Mouse (Mus musculus) embryonic facial prominence, embryonic 13.5 days (tissue): ENCODE results near the gene Dbp. TPM values are rescaled to one million over a fixed set of nuclear protein-coding genes. Genes with fewer than 3 reads are reported as not detected.
"Not testable (repeated sequence)": the region's sequence is repeated elsewhere in the genome, so short reads cannot be mapped to it uniquely, and the experiment has no call there.

Source experiments
- ATAC-seq: fragments of 200-750 bp; cut with Nextera tagmentation; 2 replicates; pipeline ENCODE4 v1.8.0; 2017; ENCODE audit warnings: low read depth; ENCODE audit not compliant: insufficient number of reproducible peaks, insufficient read depth, low FRiP score, low TSS enrichment
- H3K27ac ChIP-seq: fragments of 300-500 bp; sonication (generic); 2 replicates; pipeline ENCODE4 v1.5.1; 2015; ENCODE audit warnings: moderate library complexity, mild to moderate bottlenecking, inconsistent platforms
- H3K27me3 ChIP-seq: fragments of 300-500 bp; sonication (generic); 2 replicates; pipeline ENCODE4 v1.6.1; 2015; ENCODE audit warnings: mild to moderate bottlenecking, inconsistent platforms
- H3K36me3 ChIP-seq: fragments of 300-500 bp; sonication (generic); 2 replicates; pipeline ENCODE4 v1.6.1; 2015; ENCODE audit warnings: mild to moderate bottlenecking, inconsistent platforms
- H3K4me1 ChIP-seq: fragments of 300-500 bp; sonication (generic); 2 replicates; pipeline ENCODE4 v1.6.1; 2015; ENCODE audit warnings: inconsistent platforms
- H3K4me2 ChIP-seq: fragments of 300-500 bp; sonication (generic); 2 replicates; pipeline ENCODE4 v1.6.1; 2015; ENCODE audit warnings: moderate library complexity, mild to moderate bottlenecking, inconsistent platforms
- H3K4me3 ChIP-seq: fragments of 300-500 bp; sonication (generic); 2 replicates; pipeline ENCODE4 v1.5.1; 2015; ENCODE audit warnings: mild to moderate bottlenecking, inconsistent platforms
- H3K9ac ChIP-seq: fragments of 300-500 bp; sonication (generic); 2 replicates; pipeline ENCODE4 v1.6.1; 2015; ENCODE audit warnings: mild to moderate bottlenecking, inconsistent platforms
- H3K9me3 ChIP-seq: fragments of 300-500 bp; sonication (generic); 2 replicates; pipeline ENCODE4 v1.6.1; 2016; ENCODE audit warnings: inconsistent platforms
- WGBS: fragments of 180-500 bp; shearing (Covaris S2); methylation state at CpG from one replicate; pipeline ENCODE4 v1.1.7; 2015; ENCODE audit warnings: mixed read lengths; 5-methylcytosine and 5-hydroxymethylcytosine counted together
- polyA plus RNA-seq: library from polyadenylated mRNA; unstranded; fragments of >200 nt; fragmentation: Nextera tagmentation; extraction: Ambion mirVana; gene quantifications from 2 replicates; pipeline ENCODE4 v1.2.1, GENCODE M21; 2015

The Dbp gene
- polyA plus RNA-seq, result 7.8 and 10.2 TPM in 2 replicates

- ATAC-seq, result peak; percentile 87
- peaks cover 10% of the 10 kb centered on the region for H3K36me3 ChIP-seq
- H3K27ac ChIP-seq, result peak within 1 kb of the TSS; percentile 90
- peaks cover 74% of the 10 kb centered on the region for H3K4me1 ChIP-seq
- peak within 1 kb of the TSS; percentile 97 for H3K4me2 ChIP-seq
- H3K9me3 ChIP-seq, result no peaks in the 10 kb centered on the region
- WGBS, result under 1% methylated on average over 36 of the region's 36 CpGs
- H3K9ac ChIP-seq, result peak within 1 kb of the TSS; percentile 91
- H3K4me3 ChIP-seq, result peak within 1 kb of the TSS; percentile 71
- peaks cover 8% of the 10 kb centered on the region for H3K27me3 ChIP-seq
Measured at GRCm38 (mm10) chr7:45704730-45705442, at the start of gene Dbp. TSS of gene Dbp (plus strand) at chr7:45705088.

- WGBS, result 81% methylated on average over 11 of the region's 11 CpGs
- no peaks in the 10 kb centered on the region for H3K9me3 ChIP-seq
- H3K36me3 ChIP-seq, result no peaks in the 10 kb centered on the region
- no peak overlapping the region for H3K4me2 ChIP-seq
- no peak overlapping the region for H3K27ac ChIP-seq
- no peak overlapping the region for H3K9ac ChIP-seq
- ATAC-seq, result no peak
- no peak overlapping the region for H3K4me3 ChIP-seq
- peaks cover 23% of the 10 kb centered on the region for H3K4me1 ChIP-seq
- H3K27me3 ChIP-seq, result no peaks in the 10 kb centered on the region
Measured at GRCm38 (mm10) chr7:45660746-45661478, 44.0 kb upstream of the Dbp start.

- not testable (repeated sequence) for H3K9me3 ChIP-seq, H3K9ac ChIP-seq, ATAC-seq, H3K4me3 ChIP-seq, H3K4me2 ChIP-seq, H3K36me3 ChIP-seq, H3K27me3 ChIP-seq, H3K27ac ChIP-seq
- 91% methylated on average over 6 of the region's 6 CpGs for WGBS
- peaks cover 19% of the 10 kb centered on the region for H3K4me1 ChIP-seq
Measured at GRCm38 (mm10) chr7:45661702-45662101, 43.2 kb upstream of the Dbp start.

GRCm38 (mm10) chr7:45665303-45666138, 39.4 kb upstream of the Dbp start:
- H3K4me2 ChIP-seq, result peak overlapping the region; percentile 16; the same call in 1 of the 2 replicates
- no peaks in the 10 kb centered on the region for H3K36me3 ChIP-seq
- H3K27me3 ChIP-seq, result no peaks in the 10 kb centered on the region
- H3K4me1 ChIP-seq, result peaks cover 19% of the 10 kb centered on the region
- no peak overlapping the region for H3K27ac ChIP-seq
- no peak overlapping the region for H3K4me3 ChIP-seq
- WGBS, result 34% methylated on average over 13 of the region's 13 CpGs
- ATAC-seq, result no peak
- H3K9me3 ChIP-seq, result peaks cover 3% of the 10 kb centered on the region; the same call in 1 of the 2 replicates
- H3K9ac ChIP-seq, result 0 out of 2 replicates have a peak overlapping the region, but pooled peaks have one; percentile 16

GRCm38 (mm10) chr7:45666161-45666560, 38.7 kb upstream of the Dbp start, which contains the start of gene Fut2:
TSS of gene Fut2 (minus strand) at chr7:45666394.
- Histone ChIP-seq H3K36me3 (no peaks in the 10 kb centered on the region), H3K9me3 (peaks cover 3% of the 10 kb centered on the region; the same call in 1 of the 2 replicates), H3K4me2 (peak within 1 kb of the TSS; percentile 16; the same call in 1 of the 2 replicates), H3K4me3 (no peak within 1 kb of the TSS), H3K27me3 (no peaks in the 10 kb centered on the region), H3K4me1 (peaks cover 19% of the 10 kb centered on the region), H3K27ac (no peak within 1 kb of the TSS), H3K9ac (0 out of 2 replicates have a peak within 1 kb of the TSS, but pooled peaks have one; percentile 16)
- ATAC-seq, result no peak
- 74% methylated on average over 7 of the region's 7 CpGs for WGBS

- peaks cover 3% of the 10 kb centered on the region; the same call in 1 of the 2 replicates for H3K9me3 ChIP-seq
- no peak for ATAC-seq
- H3K4me2 ChIP-seq, result no peak overlapping the region
- H3K9ac ChIP-seq, result no peak overlapping the region
- H3K4me3 ChIP-seq, result no peak overlapping the region
- WGBS, result 75% methylated on average over 14 of the region's 14 CpGs
- H3K36me3 ChIP-seq, result no peaks in the 10 kb centered on the region
- H3K27me3 ChIP-seq, result no peaks in the 10 kb centered on the region
- H3K4me1 ChIP-seq, result peaks cover 19% of the 10 kb centered on the region
- no peak overlapping the region for H3K27ac ChIP-seq
Measured at GRCm38 (mm10) chr7:45667761-45668160, 37.1 kb upstream of the Dbp start.

GRCm38 (mm10) chr7:45668921-45669320, 36.0 kb upstream of the Dbp start:
- peaks cover 3% of the 10 kb centered on the region; the same call in 1 of the 2 replicates for H3K9me3 ChIP-seq
- 98% methylated on average over 9 of the region's 9 CpGs for WGBS
- ATAC-seq, result no peak
- no peak overlapping the region for H3K4me2 ChIP-seq
- no peak overlapping the region for H3K9ac ChIP-seq
- no peak overlapping the region for H3K4me3 ChIP-seq
- H3K27me3 ChIP-seq, result no peaks in the 10 kb centered on the region
- peaks cover 18% of the 10 kb centered on the region for H3K4me1 ChIP-seq
- no peaks in the 10 kb centered on the region for H3K36me3 ChIP-seq
- no peak overlapping the region for H3K27ac ChIP-seq

GRCm38 (mm10) chr7:45677627-45678295, 27.1 kb upstream of the Dbp start:
- Histone ChIP-seq H3K9me3 (no peaks in the 10 kb centered on the region), H3K9ac (no peak overlapping the region), H3K4me2 (no peak overlapping the region), H3K4me1 (peaks cover 8% of the 10 kb centered on the region), H3K27me3 (no peaks in the 10 kb centered on the region), H3K27ac (no peak overlapping the region), H3K4me3 (no peak overlapping the region), H3K36me3 (no peaks in the 10 kb centered on the region)
- WGBS, result 80% methylated on average over 7 of the region's 7 CpGs
- ATAC-seq, result no peak

- 93% methylated on average over 14 of the region's 14 CpGs for WGBS
Measured at GRCm38 (mm10) chr7:45678513-45678912, 26.4 kb upstream of the Dbp start.

GRCm38 (mm10) chr7:45679966-45680621, 24.8 kb upstream of the Dbp start:
- Histone ChIP-seq H3K36me3 (no peaks in the 10 kb centered on the region), H3K4me2 (no peak overlapping the region), H3K4me3 (no peak overlapping the region), H3K27me3 (no peaks in the 10 kb centered on the region), H3K9ac (no peak overlapping the region), H3K27ac (no peak overlapping the region), H3K9me3 (no peaks in the 10 kb centered on the region), H3K4me1 (peaks cover 30% of the 10 kb centered on the region)
- no peak for ATAC-seq
- WGBS, result 76% methylated on average over 14 of the region's 14 CpGs

More at GRCm38 (mm10) chr7:45678513-45678912, 26.4 kb upstream of the Dbp start:
- no peak overlapping the region for H3K9ac ChIP-seq
- H3K4me2 ChIP-seq, result no peak overlapping the region
- H3K9me3 ChIP-seq, result no peaks in the 10 kb centered on the region
- H3K4me1 ChIP-seq, result peaks cover 16% of the 10 kb centered on the region
- no peak overlapping the region for H3K27ac ChIP-seq
- H3K36me3 ChIP-seq, result no peaks in the 10 kb centered on the region
- H3K4me3 ChIP-seq, result no peak overlapping the region
- no peaks in the 10 kb centered on the region for H3K27me3 ChIP-seq
- no peak for ATAC-seq
